Mouse (Mus musculus): ENCODE results near the gene Ptpn18. TPM values are rescaled to one million over a fixed set of nuclear protein-coding genes. Genes with fewer than 3 reads are reported as not detected.
"Not testable (repeated sequence)": the region's sequence is repeated elsewhere in the genome, so short reads cannot be mapped to it uniquely, and the experiment has no call there.

Gene Ptpn18
- total RNA-seq, 2 experiments from 2014 or later: 4.7 to 6.0 TPM

- no peak for TF ChIP-seq CTCF (IDR thresholded peaks at IDR 0.05)
- no peak overlapping the region for H3K4me3 ChIP-seq
- no peak overlapping the region for H3K27ac ChIP-seq
- DNase-seq (ENCODE audit: extremely low spot score in 1 of 2, low spot score in 2 of 2): no peak
- intact Hi-C loops (cut with DNase I): no loop called here
Observed at GRCm38 (mm10) chr1:34505307-34505706, 45.7 kb downstream of the Ptpn18 start.

GRCm38 (mm10) chr1:34505970-34506551 is 46.5 kb downstream of the Ptpn18 start:
- H3K27ac ChIP-seq: no peak overlapping the region
- H3K4me3 ChIP-seq: no peak overlapping the region
- no peak for TF ChIP-seq CTCF (IDR thresholded peaks at IDR 0.05)
- intact Hi-C loops (cut with DNase I): no loop called here
- no peak for DNase-seq (ENCODE audit: extremely low spot score in 1 of 2, low spot score in 2 of 2)

- intact Hi-C loops (cut with DNase I): no loop called here
- DNase-seq (ENCODE audit: extremely low spot score in 1 of 2, low spot score in 2 of 2): no peak
- Histone ChIP-seq H3K27ac (no peak overlapping the region), H3K4me3 (no peak overlapping the region)
- TF ChIP-seq CTCF (IDR thresholded peaks at IDR 0.05): no peak
Observed at GRCm38 (mm10) chr1:34507986-34508385, 48.4 kb downstream of the Ptpn18 start.

GRCm38 (mm10) chr1:34510575-34510981 is 51.0 kb downstream of the Ptpn18 start:
- H3K27ac ChIP-seq: no peak overlapping the region
- intact Hi-C loops (cut with DNase I): loop anchor here (2.0 kb wide), 1 partner anchor 92 kb away; no protein-coding TSS in a partner anchor
- no peak for DNase-seq (ENCODE audit: extremely low spot score in 1 of 2, low spot score in 2 of 2)
- no peak for TF ChIP-seq CTCF (IDR thresholded peaks at IDR 0.05)
- no peak overlapping the region for H3K4me3 ChIP-seq

- no peak overlapping the region for H3K27ac ChIP-seq
- no peak overlapping the region for H3K4me3 ChIP-seq
- intact Hi-C loops (cut with DNase I): loop anchor here (2.0 kb wide), 1 partner anchor 92 kb away; no protein-coding TSS in a partner anchor
- TF ChIP-seq CTCF (IDR thresholded peaks at IDR 0.05): peak; percentile 70
- DNase-seq (ENCODE audit: extremely low spot score in 1 of 2, low spot score in 2 of 2): peak; percentile 15 to 43
Observed at GRCm38 (mm10) chr1:34511027-34511426, 51.5 kb downstream of the Ptpn18 start.

- H3K27ac ChIP-seq: no peak overlapping the region
- TF ChIP-seq CTCF (IDR thresholded peaks at IDR 0.05): no peak; the same call in 1 of the 2 replicates
- DNase-seq (ENCODE audit: extremely low spot score in 1 of 2, low spot score in 2 of 2): no peak
- H3K4me3 ChIP-seq: no peak overlapping the region
- intact Hi-C loops (cut with DNase I): no loop called here
Observed at GRCm38 (mm10) chr1:34513068-34513467, 53.5 kb downstream of the Ptpn18 start.

GRCm38 (mm10) chr1:34516595-34516994 is 57.0 kb downstream of the Ptpn18 start:
- no peak overlapping the region for H3K27ac ChIP-seq
- no peak for TF ChIP-seq CTCF (IDR thresholded peaks at IDR 0.05)
- DNase-seq (ENCODE audit: extremely low spot score in 1 of 2, low spot score in 2 of 2): no peak
- intact Hi-C loops (cut with DNase I): no loop called here
- H3K4me3 ChIP-seq: no peak overlapping the region

- H3K4me3 ChIP-seq; DNase-seq (ENCODE audit: extremely low spot score in 1 of 2, low spot score in 2 of 2); intact Hi-C loops (cut with DNase I); H3K27ac ChIP-seq: not testable (repeated sequence)
Observed at GRCm38 (mm10) chr1:34517297-34517696, 57.7 kb downstream of the Ptpn18 start.

GRCm38 (mm10) chr1:34517797-34518196 is 58.2 kb downstream of the Ptpn18 start:
- H3K4me3 ChIP-seq; intact Hi-C loops (cut with DNase I); DNase-seq (ENCODE audit: extremely low spot score in 1 of 2, low spot score in 2 of 2); H3K27ac ChIP-seq: not testable (repeated sequence)

- intact Hi-C loops (cut with DNase I): no loop called here
- no peak for DNase-seq (ENCODE audit: extremely low spot score in 1 of 2, low spot score in 2 of 2)
- TF ChIP-seq CTCF (IDR thresholded peaks at IDR 0.05): no peak; the same call in 1 of the 2 replicates
- Histone ChIP-seq H3K27ac (no peak overlapping the region), H3K4me3 (no peak overlapping the region)
Observed at GRCm38 (mm10) chr1:34518259-34518658, 58.7 kb downstream of the Ptpn18 start.

GRCm38 (mm10) chr1:34522205-34522849 is 62.8 kb downstream of the Ptpn18 start:
- intact Hi-C loops (cut with DNase I): no loop called here
- no peak for TF ChIP-seq CTCF (IDR thresholded peaks at IDR 0.05)
- H3K27ac ChIP-seq: no peak overlapping the region
- H3K4me3 ChIP-seq: no peak overlapping the region
- DNase-seq (ENCODE audit: extremely low spot score in 1 of 2, low spot score in 2 of 2): no peak

GRCm38 (mm10) chr1:34522850-34523244 is 63.3 kb downstream of the Ptpn18 start:
- TF ChIP-seq CTCF (IDR thresholded peaks at IDR 0.05): no peak
- Histone ChIP-seq H3K4me3 (no peak overlapping the region), H3K27ac (no peak overlapping the region)
- intact Hi-C loops (cut with DNase I): no loop called here
- DNase-seq (ENCODE audit: extremely low spot score in 1 of 2, low spot score in 2 of 2): no peak

- TF ChIP-seq CTCF (IDR thresholded peaks at IDR 0.05): no peak
- no peak overlapping the region for H3K27ac ChIP-seq
- intact Hi-C loops (cut with DNase I): no loop called here
- DNase-seq (ENCODE audit: extremely low spot score in 1 of 2, low spot score in 2 of 2): no peak
- no peak overlapping the region for H3K4me3 ChIP-seq
Observed at GRCm38 (mm10) chr1:34523647-34524046, 64.1 kb downstream of the Ptpn18 start.

Small RNA genes lying within 50 kb of the gene (microRNA-seq; reads per million reads assigned to microRNA genes)
- 0 to 0.73 reads per million in 2 experiments for gene Mir5103

Other genes with a start within 250 kb of the Ptpn18 start
- 10 to 100 TPM; 13.8 to 15.8 TPM for gene Ccdc115, start 20.1 kb upstream of the Ptpn18 start, total RNA-seq (2021)
- gene Imp4, start 19.9 kb upstream of the Ptpn18 start, total RNA-seq (2021): 10 to 100 TPM; 31.3 to 39.4 TPM
- not detected for gene Prss39, start 38.6 kb downstream of the Ptpn18 start, total RNA-seq (2021)
- gene Cfc1, start 75.9 kb downstream of the Ptpn18 start, total RNA-seq (2021): not detected
- not detected for gene Prss40, start 101.2 kb downstream of the Ptpn18 start, total RNA-seq (2021)
- 10 to 100 TPM; 25.2 to 28.5 TPM for gene Amer3, start 119.9 kb downstream of the Ptpn18 start, total RNA-seq (2021)